Mouse (Mus musculus) MEL (cell line): ENCODE results near the gene Tead1. TPM values are rescaled to one million over a fixed set of nuclear protein-coding genes. Genes with fewer than 3 reads are reported as not detected.

Experiments
- DNase-seq: peaks from one replicate; pipeline ENCODE4 v3.0.0; 2011; ENCODE audit warnings: low read depth, low spot score
- H3K27ac ChIP-seq: 2 replicates; pipeline ENCODE4 v1.5.1; 2012; ENCODE audit warnings: low read depth, mild to moderate bottlenecking, control low read depth, low read length, moderate library complexity; ENCODE audit not compliant: control insufficient read depth
- H3K27me3 ChIP-seq, 2 experiments: fragments of 150-350 bp in 1 of 2; sonication (generic) in 1 of 2; 2 replicates each; pipeline ENCODE4 v1.6.1; 2012; ENCODE audit warnings: low read length in 2 of 2, mild to moderate bottlenecking in 2 of 2, improper control_type of control experiment in 1 of 2, moderate library complexity in 1 of 2; ENCODE audit not compliant: insufficient read depth in 2 of 2, control insufficient read depth in 1 of 2
- H3K36me3 ChIP-seq, 2 experiments: 2 replicates each; pipeline ENCODE4 v1.6.1; 2012 to 2014; ENCODE audit warnings: low read length in 2 of 2, improper control_type of control experiment in 1 of 2, inconsistent platforms in 1 of 2, mild to moderate bottlenecking in 1 of 2; ENCODE audit not compliant: insufficient read depth in 2 of 2, control insufficient read depth in 1 of 2
- H3K4me1 ChIP-seq, 2 experiments: fragments of 150-350 bp in 1 of 2; sonication (generic) in 1 of 2; 2 replicates each; pipeline ENCODE4 v1.6.1; 2012; ENCODE audit warnings: low read length in 2 of 2, improper control_type of control experiment in 1 of 2, mild to moderate bottlenecking in 1 of 2; ENCODE audit not compliant: insufficient read depth in 2 of 2, control insufficient read depth in 1 of 2
- H3K4me3 ChIP-seq, 2 experiments: fragments of 150-350 bp in 1 of 2; sonication (generic) in 1 of 2; 2 replicates each; pipeline ENCODE4 v1.5.1; 2012; ENCODE audit warnings: low read depth in 2 of 2, low read length in 2 of 2, mild to moderate bottlenecking in 2 of 2, moderate library complexity in 2 of 2, control low read depth in 1 of 2, improper control_type of control experiment in 1 of 2; ENCODE audit not compliant: control insufficient read depth in 1 of 2, insufficient read depth in 1 of 2
- H3K79me2 ChIP-seq: 2 replicates; pipeline ENCODE4 v1.6.1; 2012; ENCODE audit warnings: mild to moderate bottlenecking, low read length, moderate library complexity; ENCODE audit not compliant: control insufficient read depth, poor library complexity, insufficient read depth
- H3K9ac ChIP-seq: 2 replicates; pipeline ENCODE4 v1.6.1; 2012; ENCODE audit warnings: low read depth, mild to moderate bottlenecking, control low read depth, low read length, moderate library complexity; ENCODE audit not compliant: control insufficient read depth, poor library complexity, severe bottlenecking
- H3K9me3 ChIP-seq: fragments of 150-350 bp; sonication (generic); replicated peaks from 2 replicates; pipeline ENCODE4 v1.6.1; 2012; ENCODE audit warnings: mild to moderate bottlenecking, low read length, improper control_type of control experiment, moderate library complexity; ENCODE audit not compliant: insufficient read depth
- BHLHE40 ChIP-seq: IDR thresholded peaks from 2 replicates; pipeline ENCODE4 v1.6.1; 2012; ENCODE audit warnings: low read depth, mild to moderate bottlenecking, inconsistent platforms, low read length, improper control_type of control experiment, borderline replicate concordance
- GATA1 ChIP-seq: IDR thresholded peaks from 2 replicates; pipeline ENCODE4 v1.6.1; 2011; ENCODE audit warnings: low read depth, low read length, improper control_type of control experiment
- HCFC1 ChIP-seq: IDR thresholded peaks from 2 replicates; pipeline ENCODE4 v1.6.1; 2012; ENCODE audit warnings: low read depth, mild to moderate bottlenecking, inconsistent platforms, low read length, improper control_type of control experiment, moderate library complexity
- KAT2A ChIP-seq: conservative IDR thresholded peaks from 2 replicates; pipeline ENCODE4 v1.6.1; 2012; ENCODE audit warnings: low read depth, low read length, improper control_type of control experiment, inconsistent platforms
- MAZ ChIP-seq: IDR thresholded peaks from 2 replicates; pipeline ENCODE4 v1.6.1; 2012; ENCODE audit warnings: low read depth, mild to moderate bottlenecking, inconsistent platforms, low read length, improper control_type of control experiment
- MEF2A ChIP-seq: IDR thresholded peaks from 2 replicates; pipeline ENCODE4 v1.6.1; 2014; ENCODE audit warnings: low read depth, mild to moderate bottlenecking, inconsistent platforms, low read length, improper control_type of control experiment; ENCODE audit not compliant: poor library complexity, insufficient replicate concordance, severe bottlenecking; ENCODE audit errors: extremely low read depth
- NELFE ChIP-seq: IDR thresholded peaks from 2 replicates; pipeline ENCODE4 v1.6.1; 2011; ENCODE audit warnings: low read depth, low read length, improper control_type of control experiment
- NRF1 ChIP-seq: IDR thresholded peaks from 2 replicates; pipeline ENCODE4 v1.6.1; 2014; ENCODE audit warnings: low read depth, mild to moderate bottlenecking, inconsistent platforms, low read length, improper control_type of control experiment, moderate library complexity; ENCODE audit not compliant: poor library complexity, insufficient read depth, severe bottlenecking
- RAD21 ChIP-seq: IDR thresholded peaks from 2 replicates; pipeline ENCODE4 v1.6.1; 2011; ENCODE audit warnings: mild to moderate bottlenecking, low read depth, low read length, improper control_type of control experiment
- RCOR1 ChIP-seq: IDR thresholded peaks from 2 replicates; pipeline ENCODE4 v1.6.1; 2012; ENCODE audit warnings: low read depth, mild to moderate bottlenecking, inconsistent platforms, low read length, improper control_type of control experiment
- TAL1 ChIP-seq: IDR thresholded peaks from 2 replicates; pipeline ENCODE4 v1.6.1; 2012; ENCODE audit warnings: mild to moderate bottlenecking, inconsistent platforms, low read length, moderate library complexity, mixed read lengths
- TBP ChIP-seq: IDR thresholded peaks from 2 replicates; pipeline ENCODE4 v1.8.0; 2011; ENCODE audit warnings: low read depth, low read length, improper control_type of control experiment
- TCF12 ChIP-seq: IDR thresholded peaks from 2 replicates; pipeline ENCODE4 v1.6.1; 2014; ENCODE audit warnings: low read depth, mild to moderate bottlenecking, inconsistent platforms, low read length, improper control_type of control experiment, moderate library complexity
- UBTF ChIP-seq: IDR thresholded peaks from 2 replicates; pipeline ENCODE4 v1.6.1; 2012; ENCODE audit warnings: low read depth, mild to moderate bottlenecking, inconsistent platforms, low read length, improper control_type of control experiment, moderate library complexity, borderline replicate concordance; ENCODE audit not compliant: insufficient read depth
- USF1 ChIP-seq: IDR thresholded peaks from 2 replicates; pipeline ENCODE4 v1.6.1; 2014; ENCODE audit warnings: low read depth, mild to moderate bottlenecking, inconsistent platforms, low read length, improper control_type of control experiment, moderate library complexity
- ZC3H11A ChIP-seq: IDR thresholded peaks from 2 replicates; pipeline ENCODE4 v1.6.1; 2012; ENCODE audit warnings: low read depth, mild to moderate bottlenecking, inconsistent platforms, low read length, improper control_type of control experiment
- polyA plus RNA-seq, 2 experiments: library from polyadenylated mRNA; stranded (reverse) in 1 of 2; unstranded in 1 of 2; fragments of >175 nt in 1 of 2; fragments of >200 nt in 1 of 2; gene quantifications; 2 replicates each; pipeline versions ENCODE4 v1.2.1 to v1.2.4; 2012; ENCODE audit warnings: low replicate concordance in 2 of 2, low read depth in 1 of 2; ENCODE audit not compliant: insufficient read length in 2 of 2, insufficient read depth in 1 of 2, missing spikeins in 1 of 2
- total RNA-seq: library from RNA; depleted of rRNA; stranded (reverse); fragments of 300-350 nt; gene quantifications from 2 replicates; pipeline ENCODE4 v1.2.3, GENCODE M21; 2012

The Tead1 gene
- total and polyA plus RNA-seq, 3 experiments: not detected

- Histone ChIP-seq H3K9me3 (no peaks in the 10 kb centered on the region), H3K4me3 (no peak overlapping the region), H3K9ac (no peak overlapping the region), H3K79me2 (no peaks in the 10 kb centered on the region), H3K36me3 (no peaks in the 10 kb centered on the region), H3K27me3 (no peaks in the 10 kb centered on the region), H3K4me1 (no peaks in the 10 kb centered on the region), H3K27ac (no peak overlapping the region)
- DNase-seq: no peak
- TF ChIP-seq MAZ (no peak), NRF1 (no peak), ZC3H11A (no peak), MEF2A (no peak), TCF12 (no peak), TBP (no peak), USF1 (no peak), TAL1 (no peak), RCOR1 (no peak), UBTF (no peak), RAD21 (no peak)
Measured at GRCm38 (mm10) chr7:112841484-112841883, 162.4 kb downstream of the Tead1 start.

GRCm38 (mm10) chr7:112841886-112842285 lies 162.8 kb downstream of the Tead1 start:
- Histone ChIP-seq H3K79me2 (no peaks in the 10 kb centered on the region), H3K9ac (no peak overlapping the region), H3K9me3 (no peaks in the 10 kb centered on the region), H3K36me3 (no peaks in the 10 kb centered on the region), H3K27me3 (no peaks in the 10 kb centered on the region), H3K4me3 (no peak overlapping the region), H3K27ac (no peak overlapping the region), H3K4me1 (no peaks in the 10 kb centered on the region)
- no peak for TF ChIP-seq KAT2A
- no peak for TF ChIP-seq GATA1
- TF ChIP-seq MEF2A: no peak
- no peak for DNase-seq

- H3K27ac ChIP-seq: no peak overlapping the region
- H3K9me3 ChIP-seq: no peaks in the 10 kb centered on the region
- H3K9ac ChIP-seq: no peak overlapping the region
- no peaks in the 10 kb centered on the region for H3K27me3 ChIP-seq
- H3K4me3 ChIP-seq: no peak overlapping the region
- no peaks in the 10 kb centered on the region for H3K36me3 ChIP-seq
- H3K79me2 ChIP-seq: no peaks in the 10 kb centered on the region
- H3K4me1 ChIP-seq: no peaks in the 10 kb centered on the region
- no peak for DNase-seq
- no peak for TF ChIP-seq NELFE
- TF ChIP-seq BHLHE40: no peak
- TF ChIP-seq HCFC1: no peak
Measured at GRCm38 (mm10) chr7:112851281-112851744, 172.2 kb downstream of the Tead1 start.
